Mouse (Mus musculus): ENCODE results near the gene Jade1. TPM values are rescaled to one million over a fixed set of nuclear protein-coding genes. Genes with fewer than 3 reads are reported as not detected.
A peak's percentile ranks its signal among the peaks of the same experiment; 100 is the strongest.

The Jade1 gene
- total RNA-seq, 1 experiment from 2014 or later = 16.5 TPM

DNA sequence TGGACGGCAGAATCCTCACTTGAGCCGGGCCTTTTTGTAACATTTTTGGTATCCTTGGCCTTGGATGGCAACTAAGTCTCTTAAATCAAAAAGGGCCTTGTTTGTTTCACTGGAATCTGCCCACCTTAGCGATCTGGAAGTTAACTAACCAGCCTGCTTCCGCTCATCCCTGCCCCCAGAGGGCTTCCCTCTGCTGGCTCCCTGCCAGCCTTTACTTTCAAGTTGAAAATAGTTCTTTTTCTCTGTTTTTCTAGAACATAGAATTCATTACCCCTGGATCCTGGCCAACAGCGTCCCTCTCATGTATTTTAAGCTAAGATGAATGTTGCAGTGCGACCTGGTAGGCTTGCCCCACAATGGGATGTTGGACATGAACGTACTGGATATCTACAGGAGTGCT lies 11.1 kb upstream of the Jade1 start:
- no peak for ATAC-seq (replicated peaks; ENCODE audit: insufficient number of reproducible peaks, low FRiP score, low TSS enrichment, poor library complexity, severe bottlenecking)

DNA sequence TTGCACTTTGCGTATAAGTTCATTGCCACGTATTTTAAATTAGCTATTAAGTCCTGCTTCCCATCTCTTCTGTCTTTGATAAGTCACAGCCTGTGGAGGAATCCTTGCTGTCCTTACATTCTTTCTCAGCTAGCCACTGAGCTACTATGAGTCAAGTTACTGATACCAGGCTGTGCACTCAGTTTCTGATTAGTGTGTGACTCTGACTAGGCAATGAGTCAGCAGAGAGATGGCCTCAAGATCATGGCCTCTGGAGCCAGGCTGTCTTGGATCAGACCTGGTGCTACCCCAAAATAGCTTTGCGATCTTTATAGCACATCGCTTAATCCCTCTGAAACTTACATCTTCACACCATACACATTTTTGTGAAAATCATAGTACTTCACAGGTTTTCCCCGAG lies 8.2 kb upstream of the Jade1 start:
- ATAC-seq (replicated peaks; ENCODE audit: insufficient number of reproducible peaks, low FRiP score, low TSS enrichment, poor library complexity, severe bottlenecking) = no peak

DNA sequence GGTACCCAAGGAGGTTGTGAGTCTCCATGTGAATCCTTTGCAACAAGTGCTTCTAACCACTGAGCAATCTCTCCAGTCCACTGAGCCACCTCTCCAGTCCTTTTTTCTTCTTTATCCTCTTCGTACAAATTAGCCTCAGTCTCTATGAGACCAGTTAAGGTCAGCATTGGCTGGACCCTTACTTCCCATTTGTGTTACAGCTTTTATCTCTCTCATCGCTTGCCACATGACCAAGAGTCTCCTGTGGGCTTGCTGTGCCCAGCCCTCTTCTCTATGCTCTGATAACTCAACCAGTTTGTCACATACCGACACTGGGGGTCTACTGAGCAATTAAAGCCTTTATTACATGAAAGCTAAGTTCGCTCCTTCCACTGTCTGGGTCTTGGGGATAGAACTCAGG lies 7.3 kb upstream of the Jade1 start:
- no peak for ATAC-seq (replicated peaks; ENCODE audit: insufficient number of reproducible peaks, low FRiP score, low TSS enrichment, poor library complexity, severe bottlenecking)

DNA sequence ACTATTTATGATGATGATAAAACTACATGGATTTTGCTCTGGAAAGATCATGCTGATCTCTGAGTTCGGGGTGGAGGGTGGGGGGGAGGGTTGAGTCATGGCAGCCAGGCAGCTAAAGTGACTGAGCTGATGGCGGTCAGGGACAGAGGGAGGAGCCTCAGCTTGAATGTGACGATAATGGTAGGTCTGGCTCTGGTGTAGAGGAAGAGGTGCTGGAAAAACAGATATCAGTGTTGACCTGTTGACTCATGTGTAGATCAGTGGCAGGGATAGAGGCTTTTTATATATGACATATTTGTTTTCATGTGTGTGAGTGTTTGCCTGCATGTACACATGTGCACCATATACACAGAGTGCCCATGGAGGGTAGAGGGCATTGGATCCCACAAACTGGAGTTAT lies 3.9 kb upstream of the Jade1 start:
- no peak for ATAC-seq (replicated peaks; ENCODE audit: insufficient number of reproducible peaks, low FRiP score, low TSS enrichment, poor library complexity, severe bottlenecking)

DNA sequence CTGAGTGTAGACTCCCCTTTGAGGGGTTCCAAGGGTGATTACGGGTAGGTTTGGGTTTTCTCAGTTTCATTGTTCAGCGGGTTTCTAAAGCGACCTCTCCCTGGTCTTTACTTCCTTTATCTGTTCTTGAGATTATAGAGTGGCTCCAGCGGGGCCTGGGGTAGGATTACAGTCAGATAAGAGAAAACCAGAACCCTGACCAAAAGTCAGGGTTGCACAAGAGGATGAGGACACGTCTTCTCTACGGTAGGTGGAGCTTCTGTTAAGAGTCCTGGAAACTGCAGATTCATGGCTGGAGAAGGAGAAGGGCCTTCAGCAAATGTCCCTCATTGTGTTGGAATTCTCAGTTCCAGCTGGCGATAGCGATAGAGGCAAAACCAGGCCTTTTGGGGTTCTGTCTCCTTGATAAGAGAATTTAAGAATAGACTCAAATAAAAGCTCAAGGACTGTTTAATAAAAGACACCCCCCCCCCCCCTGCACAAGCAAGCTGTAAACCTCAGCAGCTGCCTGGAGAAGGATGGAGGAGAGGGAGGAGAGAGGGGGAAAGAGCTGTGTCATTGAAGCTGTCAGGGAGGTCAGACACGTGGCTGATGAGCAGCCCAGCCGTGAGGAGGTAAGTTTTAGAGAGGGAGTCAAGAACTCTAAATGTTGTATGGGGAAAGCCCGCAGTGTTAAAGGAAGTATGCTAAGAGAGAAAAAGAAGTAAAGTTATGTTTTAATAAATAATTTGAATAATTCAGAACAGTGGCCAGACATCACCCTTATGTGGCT lies 2.6 kb upstream of the Jade1 start:
- ATAC-seq (replicated peaks; ENCODE audit: insufficient number of reproducible peaks, low FRiP score, low TSS enrichment, poor library complexity, severe bottlenecking) = peak; percentile 72; the same call in 1 of the 2 replicates

DNA sequence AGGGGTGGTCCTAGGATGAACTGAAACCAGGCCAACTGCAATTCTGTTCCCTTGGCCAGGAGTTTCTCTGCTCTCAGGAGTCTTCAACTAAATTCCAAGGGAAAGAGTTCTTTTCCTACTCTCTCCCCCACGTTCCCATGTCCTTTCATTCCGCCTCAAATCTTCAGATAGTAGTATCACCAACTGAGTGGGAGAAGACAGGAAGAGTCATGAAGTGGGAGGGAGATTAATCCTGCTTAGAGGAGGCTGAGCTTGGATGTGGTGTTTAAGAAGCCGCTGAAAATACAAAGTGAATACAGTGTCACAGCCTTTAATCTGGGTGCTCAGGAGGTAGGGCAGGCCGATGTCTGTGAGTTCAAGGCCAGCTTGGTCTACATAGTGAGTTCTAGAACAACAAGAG lies 1.9 kb upstream of the Jade1 start:
- no peak for ATAC-seq (replicated peaks; ENCODE audit: insufficient number of reproducible peaks, low FRiP score, low TSS enrichment, poor library complexity, severe bottlenecking)

DNA sequence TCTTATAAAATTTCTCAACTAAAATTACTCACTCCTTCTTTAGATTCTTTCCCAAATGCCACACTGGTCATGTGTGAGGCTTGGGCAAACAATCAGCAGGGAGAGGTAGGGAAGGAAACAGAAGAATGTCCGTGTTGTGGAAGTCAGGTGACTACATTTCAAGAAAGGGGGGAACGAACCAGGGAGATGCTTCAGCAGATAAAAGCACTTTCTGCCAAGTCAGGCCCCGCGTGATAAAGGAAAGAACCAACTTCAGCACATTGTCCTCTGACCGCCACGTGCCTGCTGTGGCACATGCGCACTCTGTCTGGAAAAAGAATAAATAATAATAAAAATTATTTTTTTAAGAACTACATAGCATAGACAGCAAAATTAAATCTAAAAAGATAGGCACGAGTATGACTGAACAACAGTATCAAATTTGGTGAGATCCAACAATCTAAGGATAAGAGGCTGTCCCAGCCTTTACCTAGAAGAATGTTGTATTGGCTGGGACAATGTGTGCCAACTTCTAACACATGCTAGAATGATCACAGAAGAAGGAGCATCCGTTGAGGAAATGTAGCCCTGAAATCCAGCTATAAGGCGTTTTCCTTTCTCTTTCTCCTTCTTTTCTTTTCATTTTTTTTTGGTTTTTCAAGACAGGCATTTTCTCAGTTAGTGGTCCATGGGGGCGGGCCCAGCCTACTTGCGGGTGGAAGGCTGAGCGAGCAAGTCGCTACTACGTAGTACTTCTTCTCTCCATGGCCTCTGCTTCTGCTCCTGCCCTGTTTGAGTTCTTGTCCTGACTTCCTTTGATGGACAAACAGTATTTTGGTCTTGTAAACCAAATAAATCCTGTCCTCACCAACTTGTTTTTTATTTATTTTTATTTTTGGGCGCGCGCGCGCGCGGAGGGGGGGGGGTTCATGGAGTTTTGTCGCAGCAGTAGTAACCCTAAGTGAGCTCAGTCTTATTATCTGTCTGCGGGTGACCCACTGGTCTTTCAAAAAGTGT lies 753 bp upstream of the Jade1 start:
- ATAC-seq (replicated peaks; ENCODE audit: insufficient number of reproducible peaks, low FRiP score, low TSS enrichment, poor library complexity, severe bottlenecking) = no peak

DNA sequence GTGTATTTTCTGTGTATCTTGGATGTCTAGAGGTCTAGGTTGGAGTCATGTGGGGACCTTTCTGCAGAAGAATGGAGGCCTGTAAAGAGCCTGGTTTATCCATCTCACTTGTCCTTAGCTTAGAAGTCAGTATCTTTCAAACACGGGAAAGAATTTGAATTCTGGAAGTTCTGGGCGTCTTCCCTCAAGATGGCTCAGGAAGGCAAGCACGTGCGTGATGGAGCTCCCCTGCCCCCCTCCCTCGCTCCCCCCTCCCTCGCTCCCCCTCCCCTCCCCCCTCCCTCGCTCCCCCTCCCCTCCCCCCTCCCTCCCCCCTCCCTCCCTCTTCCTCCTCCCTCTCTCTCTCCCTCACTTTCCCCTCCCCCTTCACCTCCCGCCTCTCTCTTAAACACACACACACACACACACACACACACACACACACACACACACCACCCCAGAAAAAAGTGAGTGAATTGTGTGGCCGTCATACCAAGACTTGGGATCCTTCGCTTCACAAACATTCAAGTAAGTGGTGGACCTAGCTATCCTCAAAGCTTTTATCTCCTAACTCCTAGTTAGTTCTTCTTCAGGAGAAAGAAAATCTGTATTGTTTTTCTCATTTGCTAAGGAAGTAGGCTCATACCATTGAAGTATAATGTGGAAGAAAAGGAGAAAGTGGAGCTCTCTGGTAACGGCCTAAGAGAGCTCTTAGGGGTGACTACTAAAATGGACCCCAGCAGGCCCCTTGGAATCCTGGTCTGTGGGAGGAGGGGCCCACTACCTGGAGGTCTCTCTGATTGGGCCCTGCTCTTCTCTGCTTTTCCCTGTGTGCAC lies 1.1 kb downstream of the Jade1 start:
- no peak for ATAC-seq (replicated peaks; ENCODE audit: insufficient number of reproducible peaks, low FRiP score, low TSS enrichment, poor library complexity, severe bottlenecking)

DNA sequence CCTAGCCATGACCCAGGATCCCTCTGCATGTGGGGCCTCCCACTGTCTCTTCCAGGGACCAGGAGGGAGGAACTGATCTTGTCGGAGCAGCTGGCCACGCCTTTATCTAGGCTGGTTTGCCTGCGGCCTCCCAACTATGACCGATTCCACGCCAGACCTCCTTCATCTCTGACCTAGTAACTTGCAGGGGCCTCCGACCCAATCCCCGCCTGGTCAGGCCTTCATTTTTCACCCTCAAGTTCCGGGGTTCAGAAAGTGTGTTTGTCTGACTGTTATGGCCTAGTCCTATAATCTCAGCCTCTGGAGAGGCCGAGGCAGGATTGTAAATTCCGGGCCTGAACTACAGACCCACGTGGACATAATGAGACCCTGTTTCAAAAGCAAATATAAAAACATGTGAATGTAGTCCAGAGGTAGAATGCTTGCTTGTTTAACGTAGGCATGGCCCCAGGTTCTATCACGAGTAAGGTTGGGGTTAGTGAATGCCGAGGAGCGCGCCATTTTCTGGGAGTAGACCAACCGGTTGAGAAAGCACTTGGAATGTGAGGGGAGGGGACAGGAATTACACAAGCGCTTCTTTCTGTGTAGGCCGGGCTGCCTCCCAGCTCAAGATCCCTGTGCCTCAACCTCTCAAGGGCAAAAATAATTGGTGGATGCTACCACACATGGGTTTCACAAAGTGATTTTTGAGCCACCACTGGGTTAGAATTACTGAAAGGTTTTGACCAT lies 1.9 kb downstream of the Jade1 start:
- ATAC-seq (replicated peaks; ENCODE audit: insufficient number of reproducible peaks, low FRiP score, low TSS enrichment, poor library complexity, severe bottlenecking) = no peak

DNA sequence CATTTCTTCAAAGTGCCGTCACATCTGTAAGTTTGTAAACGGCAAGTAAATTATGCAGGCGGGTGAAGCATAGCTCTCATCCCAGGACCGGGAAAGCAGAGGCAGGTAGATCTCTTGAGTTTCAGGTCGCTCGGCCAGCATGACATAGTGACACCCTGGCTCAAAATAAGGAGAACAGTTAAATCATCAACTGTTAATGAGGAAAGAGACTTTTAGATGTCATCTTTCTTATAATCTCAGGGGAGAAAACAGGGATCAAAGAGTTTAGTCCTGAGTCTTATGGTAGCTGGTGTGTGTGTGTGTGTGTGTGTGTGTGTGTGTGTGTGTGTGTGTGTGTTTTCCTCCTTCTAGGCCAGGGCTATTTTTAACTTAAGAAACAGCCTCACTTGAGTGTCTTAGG lies 5.0 kb downstream of the Jade1 start:
- ATAC-seq (replicated peaks; ENCODE audit: insufficient number of reproducible peaks, low FRiP score, low TSS enrichment, poor library complexity, severe bottlenecking) = no peak

DNA sequence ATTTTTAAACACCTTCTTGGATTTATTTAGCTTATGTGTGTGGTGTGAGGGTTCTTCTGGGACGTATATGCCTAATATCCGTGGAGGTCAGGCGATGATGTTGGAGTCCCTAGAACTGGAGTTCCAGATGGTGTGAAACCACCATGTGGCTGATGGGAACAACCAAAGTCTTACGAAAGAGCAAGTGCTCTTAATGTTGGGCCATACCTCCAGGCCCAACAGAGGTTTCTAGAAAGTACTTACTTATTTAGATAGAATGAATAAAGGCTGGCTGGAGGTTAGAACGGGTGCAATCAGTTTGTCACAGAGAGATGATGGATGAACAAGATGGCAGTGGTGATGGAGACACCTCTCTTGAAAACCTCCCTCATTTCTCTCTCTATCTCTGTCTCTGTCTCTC lies 6.3 kb downstream of the Jade1 start:
- ATAC-seq (replicated peaks; ENCODE audit: insufficient number of reproducible peaks, low FRiP score, low TSS enrichment, poor library complexity, severe bottlenecking) = no peak

DNA sequence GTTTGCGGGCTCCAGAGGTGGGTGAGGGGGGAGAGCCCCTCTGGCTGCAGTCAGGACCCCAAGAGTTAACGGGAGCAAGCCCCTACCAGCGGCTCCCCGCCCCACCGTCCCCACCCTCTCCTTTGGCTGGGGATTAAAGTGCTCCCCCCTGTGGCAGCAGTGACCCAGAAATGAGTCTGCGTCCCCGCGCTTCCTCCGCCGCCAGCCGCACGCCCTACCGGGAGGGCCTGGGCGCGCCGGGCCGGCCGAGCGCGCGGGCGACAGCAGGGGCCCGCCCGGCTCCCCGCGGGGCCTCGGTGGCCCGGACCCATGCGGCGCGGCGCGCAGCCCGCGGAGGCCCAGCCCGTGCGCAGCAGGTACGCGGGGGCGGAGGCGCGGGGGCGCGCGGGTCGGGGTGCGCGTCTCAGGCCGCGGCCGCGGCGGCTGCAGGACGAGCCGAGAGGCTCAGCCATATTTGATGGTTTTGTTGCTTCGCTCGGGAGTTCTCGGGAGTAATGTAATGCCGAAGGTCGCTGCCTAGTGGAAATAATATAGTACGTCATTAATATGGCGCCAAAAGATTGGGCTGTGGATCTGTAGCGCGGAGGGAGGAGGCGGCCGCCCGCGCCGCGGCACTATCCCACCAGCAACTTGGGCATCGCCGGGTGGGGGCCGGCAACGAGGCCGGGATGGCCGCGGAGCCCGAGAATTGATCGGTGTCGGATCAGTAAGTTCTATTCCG lies 7.8 kb downstream of the Jade1 start:
- peak; percentile 42 for ATAC-seq (replicated peaks; ENCODE audit: insufficient number of reproducible peaks, low FRiP score, low TSS enrichment, poor library complexity, severe bottlenecking)

DNA sequence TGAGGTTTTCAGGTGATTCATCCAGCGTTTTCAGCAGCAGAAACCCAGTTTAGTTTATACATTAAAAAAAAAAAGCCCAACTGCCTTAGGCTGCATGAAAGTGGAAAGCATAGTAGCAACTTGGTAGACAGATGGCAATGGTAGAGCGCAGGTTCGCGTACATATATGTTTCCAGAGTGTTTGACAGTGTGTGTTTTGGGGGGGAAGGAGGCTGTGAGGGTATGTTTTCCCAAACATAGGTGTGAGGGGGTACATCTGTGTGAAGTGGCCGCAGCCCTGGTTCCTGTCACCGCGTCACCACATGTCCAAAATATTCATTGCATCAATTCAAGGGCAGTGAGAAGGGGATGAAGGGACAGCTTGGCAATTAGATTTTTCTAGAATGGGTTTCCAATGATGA lies 8.5 kb downstream of the Jade1 start:
- no peak for ATAC-seq (replicated peaks; ENCODE audit: insufficient number of reproducible peaks, low FRiP score, low TSS enrichment, poor library complexity, severe bottlenecking)

DNA sequence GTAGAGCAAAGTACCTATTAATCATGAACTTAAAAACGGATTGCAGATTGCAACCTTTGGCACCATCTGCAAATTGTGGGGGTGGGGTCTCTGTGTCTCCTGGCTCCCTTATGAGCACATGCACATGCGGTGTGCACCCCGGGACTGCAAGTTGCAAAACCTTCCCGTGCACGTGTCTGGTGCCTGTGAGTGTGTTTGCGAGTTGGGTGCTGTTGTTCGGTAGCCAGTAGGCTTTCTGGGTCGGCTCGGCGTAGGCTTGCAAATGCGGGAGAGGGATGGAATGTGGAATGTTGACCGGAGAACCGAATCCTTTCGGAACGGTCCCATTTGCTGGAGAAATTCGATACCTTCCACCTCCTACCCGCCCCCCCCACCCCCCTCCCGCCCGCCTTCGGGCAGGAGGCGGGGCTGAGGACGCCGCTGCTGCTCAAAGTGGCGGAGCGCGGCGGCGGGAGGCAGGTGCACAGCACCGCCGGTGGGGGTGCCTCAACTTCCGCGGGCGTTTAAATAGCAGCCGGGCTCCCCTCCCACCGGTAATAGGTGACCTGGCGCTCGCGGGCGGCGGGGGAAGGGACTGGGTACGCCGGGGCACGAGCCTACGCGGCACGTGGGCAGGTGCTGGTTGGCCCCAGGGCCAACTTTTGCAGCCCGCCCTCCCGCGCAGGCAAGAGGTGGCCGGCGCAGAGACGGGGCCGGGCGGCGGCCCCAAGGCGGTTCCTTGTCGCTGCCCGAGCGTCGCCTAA lies 9.1 kb downstream of the Jade1 start:
- ATAC-seq (replicated peaks; ENCODE audit: insufficient number of reproducible peaks, low FRiP score, low TSS enrichment, poor library complexity, severe bottlenecking) = peak; percentile 32; the same call in 1 of the 2 replicates

DNA sequence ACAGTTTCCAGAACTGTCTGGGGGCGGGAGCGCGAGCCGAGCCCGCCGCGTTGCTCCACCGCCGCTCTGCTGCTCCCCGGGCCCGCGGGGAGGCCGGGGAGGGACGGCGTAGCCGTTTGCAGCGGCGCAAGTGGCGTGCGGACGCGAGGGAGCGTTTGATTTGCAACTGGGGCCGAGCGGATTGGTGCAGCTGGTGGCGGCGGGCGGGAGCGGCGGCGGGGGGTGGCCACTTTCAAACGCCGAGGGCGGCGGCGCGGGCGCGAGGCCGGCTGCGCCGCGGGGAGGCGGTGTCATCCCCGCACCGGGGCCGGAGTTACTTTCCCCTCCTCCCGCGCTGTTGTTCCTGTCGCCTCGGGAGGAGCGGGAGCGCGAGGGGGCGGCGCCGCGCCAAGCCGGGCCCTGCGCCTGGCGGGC lies 9.9 kb downstream of the Jade1 start:
- 0 out of 2 replicates have a peak, but pooled peaks have one; percentile 23 for ATAC-seq (replicated peaks; ENCODE audit: insufficient number of reproducible peaks, low FRiP score, low TSS enrichment, poor library complexity, severe bottlenecking)

DNA sequence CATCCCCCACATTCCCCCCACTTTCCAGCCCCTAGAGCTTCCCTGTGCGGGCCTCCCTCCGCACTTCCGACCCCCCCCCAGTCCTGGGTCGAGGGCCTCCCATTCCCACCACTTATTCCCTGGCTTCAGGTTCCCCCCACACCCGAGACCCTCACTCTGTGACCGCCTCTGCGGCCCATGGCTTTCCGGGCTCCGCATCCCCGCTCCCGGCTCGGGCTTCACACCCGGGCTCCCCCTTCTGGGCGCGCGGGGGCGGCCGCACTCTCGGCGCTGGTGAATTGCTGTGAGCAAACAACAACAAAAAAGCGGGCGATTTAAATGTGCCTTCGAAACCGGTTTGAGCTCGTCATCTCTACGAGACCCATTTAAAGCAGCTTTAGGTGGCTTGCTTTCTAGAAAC lies 10.4 kb downstream of the Jade1 start:
- ATAC-seq (replicated peaks; ENCODE audit: insufficient number of reproducible peaks, low FRiP score, low TSS enrichment, poor library complexity, severe bottlenecking) = no peak; the same call in 1 of the 2 replicates

DNA sequence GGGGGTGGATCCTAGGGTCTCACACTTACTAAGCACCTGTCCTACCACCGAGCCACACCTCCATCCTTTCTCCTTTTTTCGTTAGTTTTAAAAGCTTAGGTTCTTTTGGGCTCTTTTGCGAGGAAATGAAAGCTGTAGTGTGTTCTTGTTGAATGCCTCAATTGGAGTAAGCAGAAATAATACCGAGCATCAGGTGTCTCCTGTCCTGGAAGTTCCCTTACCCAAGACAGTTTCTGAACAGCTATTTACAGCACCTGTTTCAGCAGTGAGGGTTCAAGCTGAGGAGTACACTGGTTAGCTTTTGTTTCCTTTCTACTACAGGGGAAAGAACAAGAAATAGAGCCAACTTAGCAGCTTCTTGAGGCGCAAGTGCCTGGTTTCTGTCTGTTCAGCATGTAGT lies 14.4 kb downstream of the Jade1 start:
- no peak for ATAC-seq (replicated peaks; ENCODE audit: insufficient number of reproducible peaks, low FRiP score, low TSS enrichment, poor library complexity, severe bottlenecking)
